Mouse (Mus musculus) neutrophil, adult 5-6 weeks (primary cell): Measurements from ENCODE around the gene Tmem270. TPM values are rescaled to one million over a fixed set of nuclear protein-coding genes. Genes with fewer than 3 reads are reported as not detected.
A peak's percentile ranks its signal among the peaks of the same experiment; 100 is the strongest.
"Not testable (repeated sequence)": the region's sequence is repeated elsewhere in the genome, so short reads cannot be mapped to it uniquely, and the experiment has no call there.

Source experiments
- ATAC-seq: fragments of 151-379, 151-347 bp; 2 replicates; pipeline ENCODE4 v1.8.0; 2017; ENCODE audit warnings: mild to moderate bottlenecking, moderate TSS enrichment; ENCODE audit not compliant: insufficient number of reproducible peaks, poor library complexity, low FRiP score, severe bottlenecking; ENCODE audit errors: extremely low read depth
- total RNA-seq: library from RNA; stranded (forward); fragments of 200-1000 nt; gene quantifications from 2 replicates; pipeline ENCODE4 v1.2.3, GENCODE M21; 2017

Tmem270 gene
- not detected in 2 replicates for total RNA-seq

DNA sequence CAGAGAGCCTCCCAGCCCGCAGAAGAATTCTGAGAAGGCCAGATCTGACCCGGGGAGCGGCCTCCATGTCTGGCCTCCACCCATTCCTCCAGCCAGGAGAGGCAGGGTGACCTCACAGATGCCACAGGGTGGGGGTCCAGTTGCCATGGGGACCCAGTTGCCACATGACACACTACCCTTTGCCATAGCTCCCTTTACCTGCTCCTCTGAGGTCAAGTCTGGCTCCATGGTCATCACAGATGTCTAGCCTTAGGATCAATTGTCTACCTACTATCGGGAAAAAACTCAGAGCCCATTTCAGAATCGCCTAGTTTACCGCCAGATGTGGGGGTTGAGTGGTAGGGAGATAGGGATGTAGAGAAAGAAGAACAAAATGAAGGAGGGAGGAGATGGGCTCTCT, at the start of gene Tmem270:
Gene Tmem270, minus strand, starts transcription at position 101 of the 400 bp plus-strand sequence.
- ATAC-seq: no peak

DNA sequence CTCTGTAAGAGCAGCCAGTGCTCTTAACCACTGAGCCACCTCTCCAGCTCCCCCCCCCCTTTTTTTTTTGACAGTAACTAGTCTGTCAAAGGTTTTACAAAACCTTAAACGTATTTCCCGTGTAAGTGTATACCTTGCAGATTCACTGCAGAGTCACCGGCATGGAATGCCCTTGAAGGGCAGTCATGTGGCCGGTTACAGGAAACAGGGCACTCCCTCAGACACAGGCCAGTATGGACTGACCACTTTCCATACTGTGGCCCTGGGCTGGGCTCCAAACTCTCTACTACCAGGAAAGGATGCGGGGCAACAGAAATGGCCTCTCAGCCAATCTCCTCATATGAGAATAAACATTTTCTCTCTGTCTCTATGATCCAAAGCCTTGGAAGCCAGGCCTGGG, 49.0 kb upstream of the Tmem270 start:
- ATAC-seq: no peak

DNA sequence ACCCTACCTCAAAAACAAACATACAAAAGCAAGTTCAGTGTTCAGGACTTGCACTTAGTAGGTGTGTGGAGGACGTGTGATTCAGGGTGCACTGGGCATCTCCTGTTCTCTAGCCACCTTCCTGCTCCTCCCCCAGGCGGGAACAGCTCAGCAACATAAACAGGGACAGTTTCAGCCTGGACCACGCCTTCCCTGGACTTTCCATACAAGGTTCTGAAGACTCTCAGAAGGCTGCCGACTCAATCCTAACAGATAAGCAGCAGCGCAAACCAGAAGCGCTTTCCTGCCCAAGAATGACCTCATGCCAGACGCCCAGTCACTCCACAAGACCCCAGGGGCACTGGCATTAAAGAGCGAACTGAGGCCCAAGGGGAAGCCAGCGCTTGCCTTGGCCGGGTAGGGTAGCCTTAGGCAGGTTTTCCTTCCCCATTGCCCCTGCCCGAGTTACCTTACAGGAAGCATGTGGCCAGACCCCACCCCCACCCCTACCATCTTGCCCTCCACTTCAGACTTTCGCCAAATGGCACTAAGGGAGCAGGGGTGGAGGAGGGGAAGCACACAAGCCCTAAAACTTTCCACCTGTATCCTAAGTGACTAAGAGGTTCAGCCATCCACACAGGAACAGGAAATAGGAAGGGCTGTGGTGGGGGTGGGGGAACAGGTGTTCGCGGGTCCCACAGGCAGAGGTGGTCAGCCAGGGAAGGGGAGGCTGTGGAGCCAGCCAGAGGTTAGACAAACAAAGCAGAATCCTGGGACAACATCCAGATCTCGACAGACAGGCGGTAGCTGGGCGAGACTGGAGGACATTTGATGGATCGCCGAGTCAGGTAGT, 44.7 kb upstream of the Tmem270 start:
- no peak for ATAC-seq

DNA sequence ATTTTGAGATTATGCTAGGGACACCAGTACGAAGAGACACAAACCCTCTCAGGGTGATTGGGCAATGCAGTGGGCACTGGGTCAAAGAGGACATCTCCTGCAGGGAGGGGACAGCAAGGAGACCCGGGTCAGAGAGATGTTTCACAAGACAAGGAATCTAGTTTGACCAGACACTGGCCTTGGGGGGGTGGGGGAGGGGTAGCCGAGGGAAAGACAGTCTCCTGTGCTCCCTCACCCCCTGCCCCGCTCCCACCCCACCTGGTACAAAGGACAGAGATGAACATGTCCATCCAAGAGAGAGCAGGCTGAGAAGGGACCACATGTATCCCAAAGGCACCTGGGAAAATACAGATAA, 41.5 kb upstream of the Tmem270 start:
- ATAC-seq: no peak

DNA sequence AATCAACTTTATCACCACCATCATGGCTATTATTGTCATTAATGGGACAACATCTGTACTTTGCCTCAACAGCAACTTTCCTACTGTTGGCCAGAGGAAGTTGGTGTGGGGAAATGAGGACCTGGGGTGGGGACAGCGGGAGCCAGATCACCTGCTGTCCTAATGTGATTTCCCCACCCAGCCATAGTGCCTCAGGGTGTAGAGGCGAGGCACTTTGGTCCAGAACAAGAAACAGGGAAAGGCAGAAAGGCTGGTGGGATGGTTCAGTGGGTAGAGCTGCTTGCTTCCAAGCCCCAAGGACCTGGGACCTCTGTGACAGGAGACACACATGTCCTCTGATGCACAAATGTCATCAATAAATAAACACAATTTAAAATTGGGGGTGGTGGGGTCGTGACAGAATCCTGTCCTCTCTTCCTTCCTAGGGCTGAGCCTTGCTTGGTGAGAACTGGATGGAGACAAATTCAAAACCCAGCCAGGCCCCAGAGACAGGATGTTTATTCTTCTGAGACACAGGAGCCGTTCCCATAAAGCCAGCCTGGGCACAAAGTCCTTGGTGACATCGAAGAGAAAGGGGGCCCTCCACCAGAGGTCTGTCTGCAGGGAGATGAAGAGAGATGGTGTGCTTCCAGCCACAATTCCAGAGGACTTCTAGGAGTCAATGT, 41.0 kb upstream of the Tmem270 start:
- no peak for ATAC-seq

DNA sequence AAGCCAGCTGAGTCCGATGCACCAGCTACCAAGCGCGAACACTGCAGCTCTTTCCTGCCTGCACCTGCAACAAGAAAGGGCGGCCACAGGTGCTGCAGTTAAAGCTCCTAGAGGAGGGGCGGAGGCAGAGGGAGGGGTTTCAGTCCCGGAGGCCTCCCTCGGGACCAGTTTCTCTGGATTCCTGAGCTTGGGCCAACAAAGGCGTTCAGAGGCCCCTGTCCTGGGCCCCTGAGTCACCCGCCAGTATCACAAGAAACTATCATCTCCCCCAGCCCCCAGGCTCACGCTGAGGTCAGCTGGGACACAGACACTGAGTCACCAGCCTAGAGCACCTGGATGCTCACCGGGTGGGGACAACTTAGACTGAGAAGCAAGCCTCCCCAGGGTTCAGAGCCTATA, 40.3 kb upstream of the Tmem270 start, which contains the start of gene Cldn4:
Gene Cldn4, minus strand, starts transcription at position 78 of the 399 bp plus-strand sequence.
- ATAC-seq: no peak

DNA sequence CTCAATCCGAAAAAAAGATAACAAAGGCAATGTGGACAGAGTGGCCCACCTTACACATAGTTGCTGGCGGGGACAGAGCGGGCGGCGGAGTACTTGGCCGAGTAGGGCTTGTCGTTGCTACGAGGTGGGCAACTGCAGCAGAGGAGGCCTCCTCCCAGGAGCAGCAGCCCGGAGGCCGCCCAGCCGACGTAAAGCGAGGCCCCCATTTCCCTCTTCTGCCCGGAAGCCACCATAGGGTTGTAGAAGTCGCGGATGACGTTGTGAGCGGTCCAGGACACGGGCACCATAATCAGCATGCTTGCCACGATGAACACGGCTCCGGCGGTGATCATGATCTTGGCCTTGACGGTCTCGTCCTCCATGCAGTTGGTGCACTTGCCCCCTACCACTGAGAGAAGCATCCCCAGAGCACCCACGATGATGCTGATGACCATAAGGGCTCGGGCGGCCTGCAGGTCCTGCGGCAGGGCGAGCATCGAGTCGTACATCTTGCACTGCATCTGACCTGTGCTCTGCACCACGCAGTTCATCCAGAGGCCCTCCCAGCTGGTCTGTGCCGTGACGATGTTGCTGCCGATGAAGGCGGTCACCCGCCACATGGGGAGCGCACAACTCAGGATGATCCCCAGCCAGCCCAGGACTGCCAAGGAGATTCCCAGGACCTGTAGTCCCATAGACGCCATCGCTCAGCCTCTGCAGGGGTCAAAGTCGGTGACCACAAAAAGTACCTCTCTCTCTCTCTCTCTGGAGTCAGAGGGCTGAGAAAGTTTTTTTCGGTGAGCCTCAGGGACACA, 39.7 kb upstream of the Tmem270 start:
- no peak for ATAC-seq

DNA sequence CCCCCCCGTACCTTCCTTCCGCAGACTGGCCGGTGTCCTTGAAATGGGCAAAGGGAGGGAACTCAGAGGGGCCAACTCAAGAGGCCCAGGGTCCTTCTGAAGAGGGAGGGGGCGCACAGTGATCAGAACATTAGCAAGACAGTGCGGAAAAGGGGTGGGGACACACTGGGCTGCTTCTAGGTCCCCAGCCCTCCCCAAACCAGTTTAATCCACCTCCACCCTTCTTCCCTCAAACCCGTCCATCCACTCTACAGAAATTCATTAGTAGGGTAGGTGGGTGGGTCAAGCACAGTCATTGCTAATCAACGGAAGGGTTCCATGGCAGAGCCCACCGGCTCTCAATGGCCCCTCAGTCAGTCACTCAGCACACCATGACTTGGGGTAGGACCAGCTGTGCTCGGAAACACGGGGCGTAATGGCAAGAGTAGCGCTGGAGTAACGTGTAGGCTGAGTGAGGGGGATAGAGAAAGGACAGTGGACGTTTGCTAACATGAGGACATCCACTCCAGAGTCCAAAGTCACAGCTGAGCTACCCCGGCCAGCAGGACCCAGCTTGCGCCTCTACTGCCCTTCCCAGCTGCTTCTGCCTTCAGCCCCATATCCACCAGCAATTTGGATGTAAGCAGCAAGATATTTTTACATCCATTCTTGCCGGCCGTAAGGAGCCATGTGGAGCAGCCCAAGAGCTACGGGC, 38.9 kb upstream of the Tmem270 start:
- ATAC-seq: no peak

DNA sequence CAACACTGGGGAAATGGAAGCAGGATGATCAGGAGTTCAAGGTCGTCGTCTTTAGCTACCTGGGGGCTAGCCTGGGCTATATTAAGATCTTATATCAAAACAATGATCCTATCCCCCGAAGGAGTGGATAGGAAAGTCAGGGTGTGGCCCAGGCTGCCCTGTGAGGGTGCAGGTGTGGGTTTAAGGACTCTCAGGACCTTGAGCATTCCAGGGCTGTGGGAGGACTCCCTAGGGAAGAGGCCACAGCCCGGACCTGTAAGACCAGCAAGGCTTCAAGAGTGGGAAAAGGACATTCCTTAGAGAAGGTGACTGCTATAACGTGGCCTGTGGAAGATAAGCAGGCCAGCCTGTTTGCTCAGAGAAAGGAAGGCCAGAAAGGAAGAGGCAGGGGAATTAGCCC, 37.6 kb upstream of the Tmem270 start:
- no peak for ATAC-seq

DNA sequence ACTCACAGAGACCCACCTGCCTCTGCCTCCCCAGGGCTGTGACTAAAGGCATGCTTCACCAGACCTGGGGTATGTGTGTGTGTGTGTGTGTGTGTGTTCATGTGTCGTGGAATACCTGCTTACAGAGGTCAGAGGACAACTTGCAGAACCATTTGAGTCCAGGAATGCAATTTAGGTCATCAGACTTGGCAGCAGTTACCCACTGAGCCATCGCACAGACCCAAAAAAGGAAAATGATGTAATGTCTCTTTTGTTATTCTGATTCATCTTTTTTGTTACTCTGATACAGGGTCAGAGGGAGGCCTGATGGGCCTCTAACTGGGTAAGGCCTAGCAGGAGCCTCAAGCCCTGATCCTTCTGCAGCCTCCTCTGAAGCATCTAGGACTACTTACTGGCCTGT, 36.2 kb upstream of the Tmem270 start:
- no peak for ATAC-seq

DNA sequence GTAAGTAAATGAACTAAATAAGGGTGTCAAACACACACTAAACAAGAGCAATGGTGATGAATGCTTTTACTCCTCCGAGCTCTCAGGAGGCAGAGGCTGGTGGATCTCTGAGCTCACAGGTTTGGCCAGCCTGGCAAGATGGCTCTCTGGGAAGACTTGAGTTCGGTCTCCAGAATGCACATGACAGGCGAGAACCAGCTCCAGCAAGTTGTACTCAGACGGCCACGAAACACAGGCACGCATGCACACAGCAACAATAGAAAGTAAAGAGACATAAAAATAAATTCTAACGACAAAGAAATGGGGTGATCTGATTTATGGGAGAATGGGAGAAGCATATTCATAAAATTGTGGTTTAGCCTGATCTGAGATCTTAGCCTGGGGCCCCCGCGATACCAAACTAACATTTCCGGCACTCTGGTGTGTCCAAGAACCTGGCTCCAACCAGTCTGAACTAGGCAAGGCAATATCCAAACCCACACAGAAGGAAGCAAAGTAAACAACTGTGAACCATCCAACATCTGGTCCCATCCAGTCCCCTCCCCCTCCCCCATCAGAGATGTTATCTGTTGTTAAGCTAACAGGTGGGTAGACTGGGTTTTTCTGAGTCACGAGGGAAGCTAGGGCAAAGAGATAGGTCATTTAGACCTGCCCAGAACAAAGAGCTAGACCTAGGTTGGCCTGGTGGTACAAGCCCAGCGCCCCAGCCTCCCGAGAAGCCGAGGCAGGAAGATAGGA, 35.1 kb upstream of the Tmem270 start:
- no peak for ATAC-seq

DNA sequence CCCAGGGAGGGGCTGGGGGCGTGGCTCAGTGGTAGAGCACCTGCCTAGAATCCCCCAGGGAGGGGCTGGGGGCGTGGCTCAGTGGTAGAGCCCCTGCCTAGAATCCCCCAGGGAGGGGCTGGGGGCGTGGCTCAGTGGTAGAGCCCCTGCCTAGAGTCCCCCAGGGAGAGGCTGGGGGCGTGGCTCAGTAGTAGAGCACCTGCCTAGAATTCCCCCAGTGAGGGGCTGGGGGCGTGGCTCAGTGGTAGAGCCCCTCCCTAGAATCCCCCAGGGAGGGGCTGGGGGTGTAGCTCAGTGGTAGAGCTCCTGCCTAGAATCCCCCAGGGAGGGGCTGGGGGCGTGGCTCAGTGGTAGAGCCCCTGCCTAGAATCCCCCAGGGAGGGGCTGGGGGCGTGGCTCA, 33.0 kb upstream of the Tmem270 start:
- ATAC-seq: not testable (repeated sequence)

DNA sequence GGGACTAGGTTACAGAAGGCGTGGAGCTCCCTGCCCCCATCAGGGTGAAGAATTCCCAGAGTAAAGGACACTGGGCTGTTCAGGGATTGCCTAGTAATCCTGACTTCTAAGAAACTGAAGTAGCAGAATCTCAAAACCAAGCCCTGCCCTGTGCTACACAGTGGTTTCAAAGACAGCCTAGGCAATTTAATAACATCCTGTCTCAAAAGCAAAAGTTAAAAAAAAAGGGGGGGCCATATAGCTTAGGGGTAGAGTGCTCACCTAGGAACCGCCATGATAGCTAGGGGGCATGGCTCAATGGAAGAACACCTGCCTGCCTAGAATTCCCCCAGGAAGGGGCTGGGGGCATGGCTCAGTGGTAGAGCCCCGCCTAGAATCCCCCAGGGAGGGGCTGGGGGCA, 32.5 kb upstream of the Tmem270 start:
- ATAC-seq: no peak

DNA sequence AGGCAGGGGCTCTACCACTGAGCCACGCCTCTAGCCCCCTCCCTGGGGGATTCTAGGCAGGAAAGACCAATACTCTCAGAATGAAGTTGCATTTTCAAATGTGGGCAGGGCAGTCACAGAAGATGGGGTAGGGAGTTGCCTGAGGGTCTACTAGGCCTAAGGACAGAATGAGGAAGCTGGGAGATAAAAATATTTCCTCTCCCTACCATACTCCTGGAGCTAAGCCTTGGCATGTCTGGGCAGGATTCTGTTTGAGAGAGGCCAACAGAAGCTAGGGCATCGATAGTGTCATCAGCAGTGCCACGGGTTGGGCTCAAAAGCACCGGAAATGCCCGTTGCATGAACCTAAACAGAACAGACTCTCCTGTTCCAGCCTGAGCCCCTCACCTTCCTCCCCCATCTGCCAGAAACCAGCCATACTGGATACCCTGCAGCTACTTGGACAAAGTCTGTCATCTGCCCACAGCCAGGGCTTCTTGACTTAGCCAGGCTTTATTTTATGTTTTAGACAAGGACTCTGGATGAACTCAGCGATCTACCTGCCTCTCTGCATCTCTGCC, 30.2 kb upstream of the Tmem270 start:
- no peak for ATAC-seq

DNA sequence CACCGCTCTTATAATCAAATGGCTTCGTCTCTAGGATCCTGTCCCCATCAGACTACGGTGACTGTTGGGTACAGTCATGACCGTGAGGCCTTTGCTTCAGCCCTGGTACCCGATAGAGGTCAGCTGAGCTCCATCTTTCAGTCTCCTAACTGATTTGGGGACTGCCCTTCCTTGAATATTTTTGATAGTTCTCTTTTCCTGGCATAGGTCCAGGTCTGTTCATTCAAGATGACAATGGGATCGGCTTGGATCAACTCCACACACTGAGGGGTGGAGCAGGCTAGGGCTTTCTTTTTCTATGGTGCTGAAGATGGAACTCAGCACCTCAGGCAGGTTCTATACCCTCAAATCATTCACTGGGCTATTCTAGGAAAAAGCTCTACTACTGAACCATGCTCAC, 29.5 kb upstream of the Tmem270 start:
- no peak for ATAC-seq

DNA sequence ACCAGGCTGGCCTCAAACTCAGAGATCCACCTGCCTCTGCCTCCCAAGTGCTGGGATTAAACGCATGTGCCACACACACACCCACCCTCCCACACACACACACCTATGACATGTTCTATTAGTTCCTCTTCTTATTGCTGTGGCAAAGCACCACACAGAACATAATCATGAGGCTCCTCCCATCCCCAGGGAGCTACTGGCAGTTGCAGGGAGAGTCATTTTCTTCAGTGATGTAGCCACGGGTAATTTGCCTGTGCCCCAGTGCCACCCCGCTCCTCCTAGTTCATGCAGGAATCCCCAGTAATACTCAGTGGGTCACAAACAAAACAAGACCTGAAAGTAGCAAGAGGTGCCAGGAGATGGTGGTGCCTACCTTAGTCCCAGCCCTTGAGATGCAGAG, 28.1 kb upstream of the Tmem270 start:
- no peak for ATAC-seq

DNA sequence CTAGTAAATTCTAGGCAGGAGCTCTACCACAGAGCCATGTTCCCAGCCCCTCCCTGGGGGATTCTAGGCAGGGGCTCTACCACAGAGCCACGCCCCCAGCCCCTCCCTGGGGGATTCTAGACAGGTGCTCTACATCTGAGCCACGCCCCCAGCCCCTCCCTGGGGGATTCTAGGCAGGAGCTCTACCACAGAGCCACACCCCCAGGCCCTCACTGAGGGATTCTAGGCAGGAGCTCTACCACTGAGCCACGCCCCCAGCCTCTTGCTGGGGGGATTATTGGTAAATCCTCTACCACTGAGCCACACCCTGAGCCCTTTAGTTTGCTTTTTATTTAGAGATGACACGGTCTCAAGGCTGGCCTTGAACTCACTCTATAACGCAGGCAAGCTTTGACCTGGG, 27.2 kb upstream of the Tmem270 start:
- ATAC-seq: not testable (repeated sequence)

DNA sequence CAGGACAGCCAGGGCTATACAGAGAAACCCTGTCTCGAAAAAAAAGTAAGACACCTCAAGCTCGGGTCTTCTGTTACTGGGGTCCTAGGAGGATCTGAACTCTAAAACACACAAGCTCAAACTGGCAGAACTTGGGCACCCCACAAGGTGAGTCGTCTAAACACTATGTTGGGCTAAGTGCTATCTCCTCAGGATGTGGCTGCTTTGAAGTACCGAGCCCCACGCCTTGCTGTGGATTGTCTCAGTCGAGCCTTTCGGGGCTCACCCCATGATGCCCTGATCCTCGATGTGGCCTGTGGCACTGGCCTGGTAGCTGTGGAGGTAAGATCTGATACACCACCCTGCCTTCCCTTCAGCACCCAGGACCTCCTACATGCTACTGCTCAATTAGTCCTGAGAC, 26.7 kb upstream of the Tmem270 start:
- ATAC-seq: 0 out of 2 replicates have a peak, but pooled peaks have one; percentile 27
